Mouse (Mus musculus) testis, adult 2 months (tissue): ENCODE data around the gene Gdf1. TPM values are rescaled to one million over a fixed set of nuclear protein-coding genes. Genes with fewer than 3 reads are reported as not detected.

Experiments
- H3K27ac ChIP-seq: fragments of 200-500 bp; 2 replicates; pipeline ENCODE4 v1.5.1; 2012; ENCODE audit warnings: low read depth, low read length; ENCODE audit not compliant: control insufficient read depth, insufficient read depth
- H3K27me3 ChIP-seq: fragments of 200-500 bp; 2 replicates; pipeline ENCODE4 v1.6.1; 2012; ENCODE audit warnings: mild to moderate bottlenecking, low read length, moderate library complexity; ENCODE audit not compliant: control insufficient read depth, insufficient read depth
- H3K36me3 ChIP-seq: fragments of 200-500 bp; 2 replicates; pipeline ENCODE4 v1.6.1; 2012; ENCODE audit warnings: mild to moderate bottlenecking, low read length; ENCODE audit not compliant: control insufficient read depth, insufficient read depth
- H3K4me1 ChIP-seq: fragments of 200-500 bp; 2 replicates; pipeline ENCODE4 v1.6.1; 2012; ENCODE audit warnings: low read length; ENCODE audit not compliant: control insufficient read depth, insufficient read depth
- H3K4me3 ChIP-seq: fragments of 200-500 bp; 2 replicates; pipeline ENCODE4 v1.5.1; 2012; ENCODE audit warnings: low read depth, mild to moderate bottlenecking, low read length, moderate library complexity, mixed read lengths; ENCODE audit not compliant: control insufficient read depth
- CTCF ChIP-seq: fragments of 200-500 bp; IDR thresholded peaks from 2 replicates; pipeline ENCODE4 v1.5.1; 2012; ENCODE audit warnings: low read depth, mild to moderate bottlenecking, inconsistent platforms, low read length, moderate library complexity; ENCODE audit not compliant: control insufficient read depth, insufficient read depth, insufficient replicate concordance
- POLR2A ChIP-seq: fragments of 200-500 bp; IDR thresholded peaks from 2 replicates; pipeline ENCODE4 v1.6.1; 2012; ENCODE audit warnings: low read depth, mild to moderate bottlenecking, inconsistent platforms, low read length, moderate library complexity; ENCODE audit not compliant: control insufficient read depth
- polyA plus RNA-seq: library from polyadenylated mRNA; depleted of rRNA; stranded (reverse); fragments of >200 nt; gene quantifications from 2 replicates; pipeline ENCODE4 v1.2.3, GENCODE M21; 2012

Gene Gdf1
- polyA plus RNA-seq, 1 experiment: 0.20 TPM

DNA sequence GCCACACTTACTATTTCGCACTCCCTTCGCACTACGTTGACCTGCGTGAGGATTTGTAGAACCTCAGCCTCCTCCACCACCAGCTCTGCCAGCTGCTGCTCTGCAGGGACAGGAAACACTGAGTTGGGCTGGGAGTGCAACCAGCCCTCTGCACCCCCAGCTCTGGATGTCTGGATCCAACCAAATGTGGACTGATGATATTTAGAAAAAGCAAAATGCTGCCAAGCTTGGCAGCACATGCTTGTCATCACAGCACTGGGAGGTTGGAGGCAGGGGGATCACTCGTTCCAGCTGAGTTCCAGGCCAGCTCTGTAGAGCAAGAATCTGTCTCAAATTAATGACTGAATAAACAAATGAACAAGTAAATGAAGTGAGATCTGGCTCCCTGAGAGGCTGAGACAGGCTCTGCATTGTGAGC lies 35.6 kb upstream of the Gdf1 start:
- H3K36me3 ChIP-seq: peaks cover 2% of the 10 kb centered on the region
- TF ChIP-seq CTCF (no peak), POLR2A (no peak)
- no peak overlapping the region for H3K27ac ChIP-seq

GRCm38 (mm10) chr8:70300881-70301280 lies 28.7 kb upstream of the Gdf1 start:
- Histone ChIP-seq H3K27me3 (no peaks in the 10 kb centered on the region), H3K4me3 (no peak overlapping the region), H3K36me3 (no peaks in the 10 kb centered on the region; the same call in 1 of the 2 replicates)

More for the DNA sequence above, 35.6 kb upstream of the Gdf1 start:
- Histone ChIP-seq H3K27me3 (no peaks in the 10 kb centered on the region), H3K4me3 (no peak overlapping the region), H3K4me1 (no peaks in the 10 kb centered on the region)

GRCm38 (mm10) chr8:70302358-70302890 lies 27.2 kb upstream of the Gdf1 start, which contains the start of the genes Ddx49 and Cope:
Gene Ddx49, minus strand, starts transcription at chr8:70302489.
Gene Cope, plus strand, starts transcription at chr8:70302518.
- Histone ChIP-seq H3K27ac (peak within 1 kb of the TSS; percentile 91), H3K4me1 (peaks cover 2% of the 10 kb centered on the region; the same call in 1 of the 2 replicates), H3K4me3 (peak within 1 kb of the TSS; percentile 93), H3K27me3 (no peaks in the 10 kb centered on the region), H3K36me3 (no peaks in the 10 kb centered on the region; the same call in 1 of the 2 replicates)
- TF ChIP-seq POLR2A (peak; percentile 61; the same call in 1 of the 2 replicates), CTCF (no peak)

More at GRCm38 (mm10) chr8:70300881-70301280, 28.7 kb upstream of the Gdf1 start:
- no peak for TF ChIP-seq CTCF
- no peak for TF ChIP-seq POLR2A
- H3K4me1 ChIP-seq: peaks cover 2% of the 10 kb centered on the region; the same call in 1 of the 2 replicates
- H3K27ac ChIP-seq: no peak overlapping the region

GRCm38 (mm10) chr8:70302901-70303300 lies 26.7 kb upstream of the Gdf1 start:
- Histone ChIP-seq H3K27me3 (no peaks in the 10 kb centered on the region), H3K4me1 (peaks cover 2% of the 10 kb centered on the region; the same call in 1 of the 2 replicates), H3K27ac (peak overlapping the region; percentile 91), H3K36me3 (no peaks in the 10 kb centered on the region; the same call in 1 of the 2 replicates), H3K4me3 (peak overlapping the region; percentile 93)
- TF ChIP-seq CTCF: no peak
- TF ChIP-seq POLR2A: no peak

GRCm38 (mm10) chr8:70309311-70309710 lies 20.3 kb upstream of the Gdf1 start:
- Histone ChIP-seq H3K36me3 (no peaks in the 10 kb centered on the region; the same call in none of the 2 replicates), H3K4me1 (no peaks in the 10 kb centered on the region), H3K4me3 (no peak overlapping the region), H3K27me3 (no peaks in the 10 kb centered on the region), H3K27ac (no peak overlapping the region)
- TF ChIP-seq CTCF (peak; percentile 63), POLR2A (no peak)

DNA sequence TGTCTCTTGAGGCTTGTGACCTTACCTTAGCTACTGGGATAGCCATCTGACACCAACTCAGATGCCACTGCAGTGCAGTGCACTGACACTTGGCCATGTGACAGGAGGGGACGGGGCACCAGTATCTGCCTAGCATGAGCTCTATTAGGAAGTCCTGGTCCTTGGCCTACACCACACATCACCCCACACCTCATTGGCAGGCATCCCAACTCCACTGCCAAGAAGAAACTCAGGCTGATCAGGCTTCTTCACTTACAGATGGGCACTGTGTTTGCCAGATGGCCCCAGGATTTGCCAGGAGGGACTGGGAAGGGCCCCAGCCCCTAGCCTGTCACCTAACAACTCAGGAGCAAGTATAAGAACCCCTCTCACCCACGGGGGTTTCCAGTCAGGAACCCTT lies 16.2 kb upstream of the Gdf1 start:
- Histone ChIP-seq H3K4me3 (no peak overlapping the region), H3K36me3 (no peaks in the 10 kb centered on the region), H3K27ac (no peak overlapping the region), H3K4me1 (peaks cover 19% of the 10 kb centered on the region), H3K27me3 (no peaks in the 10 kb centered on the region)
- TF ChIP-seq CTCF: no peak
- TF ChIP-seq POLR2A: no peak

DNA sequence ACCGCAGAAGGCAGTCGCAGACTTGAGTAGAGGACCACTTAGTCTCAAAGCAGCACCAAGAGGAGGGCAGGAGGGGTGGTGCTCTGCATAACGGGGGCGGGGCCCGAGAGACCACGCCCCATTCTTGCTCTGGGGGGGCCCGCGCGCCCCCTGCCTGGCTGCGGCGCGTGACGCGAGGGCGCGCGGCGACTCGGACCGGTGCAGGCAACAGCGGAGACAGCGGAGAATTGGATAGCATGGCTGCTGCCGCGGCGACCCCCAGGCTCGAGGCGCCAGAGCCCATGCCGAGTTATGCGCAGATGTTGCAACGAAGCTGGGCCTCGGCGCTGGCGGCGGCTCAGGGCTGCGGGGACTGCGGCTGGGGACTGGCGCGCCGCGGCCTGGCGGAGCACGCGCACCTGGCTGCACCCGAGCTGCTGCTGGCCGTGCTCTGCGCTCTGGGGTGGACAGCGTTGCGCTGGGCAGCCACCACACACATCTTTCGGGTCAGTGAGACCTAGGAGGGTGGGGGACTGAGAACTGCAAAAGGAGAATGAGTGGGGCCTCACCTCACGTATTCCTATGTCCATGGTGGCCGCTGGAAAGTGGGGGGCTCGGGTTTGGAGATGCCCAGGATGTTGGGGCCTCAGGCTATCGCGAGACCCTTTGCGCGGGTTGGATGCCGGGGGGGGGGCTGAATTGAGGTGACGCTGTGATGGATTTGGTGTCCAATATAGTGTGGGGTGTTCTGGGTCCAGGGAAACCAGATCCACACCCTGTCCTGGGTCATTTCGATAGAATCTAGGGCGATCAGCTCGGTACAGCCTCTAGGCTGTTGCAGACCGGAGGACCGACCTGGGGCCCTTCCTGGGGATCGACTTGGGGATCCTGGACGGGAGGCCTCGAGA lies 13.8 kb upstream of the Gdf1 start, which contains the start of gene Cers1:
Gene Cers1 (plus strand): TSS at position 152 of the 887 bp plus-strand sequence.
- TF ChIP-seq POLR2A (no peak), CTCF (no peak)
- no peak within 1 kb of the TSS for H3K27ac ChIP-seq
- H3K36me3 ChIP-seq: no peaks in the 10 kb centered on the region

More for the DNA sequence above, 13.8 kb upstream of the Gdf1 start, which contains the start of gene Cers1:
- peaks cover 19% of the 10 kb centered on the region for H3K4me1 ChIP-seq
- H3K27me3 ChIP-seq: no peaks in the 10 kb centered on the region
- peak within 1 kb of the TSS; percentile 82 for H3K4me3 ChIP-seq
